Mouse (Mus musculus): ENCODE results near the gene Tradd. TPM values are rescaled to one million over a fixed set of nuclear protein-coding genes. Genes with fewer than 3 reads are reported as not detected.

Tradd gene
- polyA plus RNA-seq, 1 experiment from 2014 or later: 17.5 TPM

DNA sequence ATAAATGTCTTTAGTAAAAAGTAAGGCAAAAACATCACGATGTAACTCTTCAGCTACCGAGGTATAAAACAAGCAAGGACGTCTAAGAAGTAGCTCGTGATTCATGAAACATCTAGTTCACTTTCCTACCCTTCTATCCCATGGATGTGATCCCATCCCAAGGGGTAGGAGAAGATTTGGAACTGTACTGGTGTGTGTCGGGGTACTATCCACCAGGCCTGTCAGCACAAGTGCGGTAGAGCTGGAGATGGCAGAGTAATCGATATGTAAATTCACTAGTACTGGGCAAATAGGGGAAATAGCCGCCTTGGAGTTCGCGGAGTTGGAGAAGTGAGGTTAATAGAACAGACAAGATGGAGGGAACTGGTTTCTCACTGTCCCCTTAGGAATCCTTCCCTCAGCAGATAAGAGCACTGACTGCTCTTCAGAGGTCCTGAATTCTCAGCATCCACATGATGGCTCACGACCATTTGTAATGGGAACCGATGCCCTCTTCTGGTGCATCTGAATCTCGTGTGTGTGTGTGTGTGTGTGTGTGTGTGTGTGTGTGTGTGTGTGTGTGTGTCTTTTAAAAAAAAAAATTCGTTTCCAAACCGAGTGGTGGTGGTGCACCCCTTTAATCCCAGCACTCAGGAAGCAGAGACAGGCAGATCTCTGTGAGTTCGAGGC lies 1.0 kb downstream of the Tradd start:
- WGBS: 40% methylated on average over 16 of the region's 16 CpGs
- peak overlapping the region; percentile 76 for H3K4me2 ChIP-seq (replicated peaks)

DNA sequence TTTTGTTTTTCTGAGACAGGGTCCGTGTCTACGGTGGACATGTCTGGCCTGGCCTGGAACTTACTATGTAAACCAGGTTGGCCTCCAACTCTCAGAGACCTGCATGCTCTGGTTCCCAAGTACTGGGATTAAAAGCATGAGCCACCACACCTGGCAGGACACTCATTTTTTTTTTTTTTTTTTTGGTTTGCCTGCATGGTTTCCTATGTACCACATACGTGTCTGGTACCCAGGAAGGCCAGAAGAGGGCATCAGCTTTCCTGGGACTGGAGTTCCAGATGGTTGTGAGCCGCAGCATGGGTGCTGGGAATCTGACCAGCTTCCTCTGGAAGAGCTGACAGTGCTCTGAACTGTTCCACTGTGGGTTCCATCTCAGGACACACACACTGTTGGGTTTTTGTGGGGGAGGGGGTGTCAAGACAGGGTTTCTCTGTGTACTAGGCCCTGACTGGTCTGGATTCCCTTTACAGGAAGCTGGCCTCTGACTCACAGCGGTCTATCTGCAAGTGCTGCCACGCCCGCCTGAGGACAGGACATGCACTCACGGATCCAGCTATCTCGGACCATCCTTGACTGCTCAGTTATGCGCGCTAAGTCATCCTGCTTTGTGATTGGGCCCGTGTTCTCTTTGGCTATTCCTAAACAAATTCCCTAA lies 3.0 kb downstream of the Tradd start:
- H3K4me1 ChIP-seq: peaks cover 13% of the 10 kb centered on the region; the same call in 1 of the 2 replicates
- H3K36me3 ChIP-seq: no peaks in the 10 kb centered on the region
- H3K27me3 ChIP-seq: peaks cover 93% of the 10 kb centered on the region
- no peak overlapping the region for H3K4me3 ChIP-seq
- 87% methylated on average over 12 of the region's 12 CpGs for WGBS
- no peak overlapping the region for H3K27ac ChIP-seq
- no peaks in the 10 kb centered on the region; the same call in 1 of the 2 replicates for H3K9me3 ChIP-seq (replicated peaks)
- no peak for ATAC-seq (ENCODE audit: low FRiP score)
- no peak overlapping the region for H3K4me2 ChIP-seq (replicated peaks)
- H3K9ac ChIP-seq: no peak overlapping the region

More for the DNA sequence above, 1.0 kb downstream of the Tradd start:
- peaks cover 96% of the 10 kb centered on the region for H3K27me3 ChIP-seq
- peaks cover 19% of the 10 kb centered on the region for H3K4me1 ChIP-seq
- peak overlapping the region; percentile 57 for H3K4me3 ChIP-seq
- H3K36me3 ChIP-seq: no peaks in the 10 kb centered on the region
- no peak for ATAC-seq (ENCODE audit: low FRiP score)
- no peak overlapping the region for H3K27ac ChIP-seq
- no peaks in the 10 kb centered on the region; the same call in 1 of the 2 replicates for H3K9me3 ChIP-seq (replicated peaks)
- no peak overlapping the region for H3K9ac ChIP-seq

DNA sequence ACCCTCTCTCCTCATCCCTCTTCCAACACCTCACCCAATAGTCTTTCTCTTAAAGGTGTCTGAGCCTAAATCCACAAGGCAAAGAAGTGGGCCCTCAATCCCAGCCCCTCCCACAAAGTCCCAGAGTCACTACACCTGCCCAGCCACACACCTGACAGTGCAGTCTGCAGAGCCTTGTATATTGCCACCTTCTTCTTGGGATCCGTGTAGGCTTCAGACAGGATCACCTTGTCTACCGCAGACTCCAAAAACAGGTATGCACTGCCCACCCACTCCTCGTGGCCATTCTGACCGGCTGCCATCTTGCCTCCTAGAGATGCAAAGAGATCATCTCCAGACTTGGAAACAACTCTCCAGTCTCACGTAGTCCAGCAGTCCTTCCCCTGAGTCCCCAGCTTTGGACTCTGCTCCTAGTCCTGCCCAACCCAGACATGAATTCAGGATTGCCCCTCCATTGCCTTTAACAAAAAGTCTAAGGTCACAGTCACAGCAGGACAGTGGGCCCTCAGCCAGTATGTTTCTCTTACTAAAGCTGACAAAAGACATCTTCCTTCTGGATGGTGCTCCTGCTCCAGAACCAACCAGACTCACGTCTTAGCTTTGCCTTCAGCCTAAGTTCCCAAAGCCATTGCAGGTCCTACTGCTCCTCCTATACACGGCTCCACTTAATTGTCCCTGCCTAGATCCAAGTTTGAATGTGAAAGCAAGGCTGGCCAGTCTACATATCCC lies 3.9 kb downstream of the Tradd start:
- no peak for ATAC-seq (ENCODE audit: low FRiP score)
- Histone ChIP-seq H3K27ac (no peak overlapping the region), H3K4me2 (replicated peaks) (no peak overlapping the region), H3K4me1 (peaks cover 13% of the 10 kb centered on the region; the same call in 1 of the 2 replicates), H3K9me3 (replicated peaks) (no peaks in the 10 kb centered on the region), H3K27me3 (peaks cover 93% of the 10 kb centered on the region), H3K9ac (no peak overlapping the region), H3K4me3 (no peak overlapping the region), H3K36me3 (no peaks in the 10 kb centered on the region)
- WGBS: 61% methylated on average over 7 of the region's 7 CpGs

DNA sequence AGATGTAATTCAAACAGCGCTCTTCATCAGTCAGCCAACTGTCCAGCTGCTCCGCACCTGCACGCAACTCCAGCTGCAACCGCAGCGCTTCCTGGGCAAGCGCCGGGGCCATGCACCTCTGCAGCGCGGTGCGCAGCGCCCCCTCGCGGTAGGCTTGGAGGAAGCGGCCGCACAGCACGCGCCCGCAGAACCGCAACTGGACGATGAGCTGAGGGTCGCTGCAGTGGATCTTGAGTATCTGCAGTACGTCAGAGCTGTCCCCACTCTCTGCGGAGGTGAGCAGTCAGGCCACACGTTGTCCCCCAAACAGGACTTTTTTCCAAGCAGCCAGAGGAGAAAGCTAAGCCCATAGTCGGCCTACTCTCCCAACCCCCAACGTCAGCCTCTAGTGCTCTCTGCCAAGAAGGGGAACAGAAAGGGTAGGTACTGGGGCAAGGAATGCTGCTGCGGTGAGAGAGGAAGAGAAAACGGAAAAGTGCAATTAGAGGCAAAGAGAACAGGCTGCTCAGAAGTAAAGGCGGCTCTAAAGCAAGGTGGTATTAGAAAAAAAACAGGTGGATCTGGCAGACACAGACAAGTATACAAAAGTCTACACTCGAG lies 4.6 kb downstream of the Tradd start:
- no peak overlapping the region for H3K27ac ChIP-seq
- peak overlapping the region; percentile 31 for H3K4me3 ChIP-seq
- H3K36me3 ChIP-seq: no peaks in the 10 kb centered on the region
- H3K4me2 ChIP-seq (replicated peaks): peak overlapping the region; percentile 60
- 3% methylated on average over 30 of the region's 30 CpGs for WGBS
- peak overlapping the region; percentile 28; the same call in 1 of the 2 replicates for H3K9ac ChIP-seq
- peaks cover 93% of the 10 kb centered on the region for H3K27me3 ChIP-seq
- ATAC-seq (ENCODE audit: low FRiP score): peak; percentile 58
- H3K4me1 ChIP-seq: peaks cover 19% of the 10 kb centered on the region
- no peaks in the 10 kb centered on the region for H3K9me3 ChIP-seq (replicated peaks)

DNA sequence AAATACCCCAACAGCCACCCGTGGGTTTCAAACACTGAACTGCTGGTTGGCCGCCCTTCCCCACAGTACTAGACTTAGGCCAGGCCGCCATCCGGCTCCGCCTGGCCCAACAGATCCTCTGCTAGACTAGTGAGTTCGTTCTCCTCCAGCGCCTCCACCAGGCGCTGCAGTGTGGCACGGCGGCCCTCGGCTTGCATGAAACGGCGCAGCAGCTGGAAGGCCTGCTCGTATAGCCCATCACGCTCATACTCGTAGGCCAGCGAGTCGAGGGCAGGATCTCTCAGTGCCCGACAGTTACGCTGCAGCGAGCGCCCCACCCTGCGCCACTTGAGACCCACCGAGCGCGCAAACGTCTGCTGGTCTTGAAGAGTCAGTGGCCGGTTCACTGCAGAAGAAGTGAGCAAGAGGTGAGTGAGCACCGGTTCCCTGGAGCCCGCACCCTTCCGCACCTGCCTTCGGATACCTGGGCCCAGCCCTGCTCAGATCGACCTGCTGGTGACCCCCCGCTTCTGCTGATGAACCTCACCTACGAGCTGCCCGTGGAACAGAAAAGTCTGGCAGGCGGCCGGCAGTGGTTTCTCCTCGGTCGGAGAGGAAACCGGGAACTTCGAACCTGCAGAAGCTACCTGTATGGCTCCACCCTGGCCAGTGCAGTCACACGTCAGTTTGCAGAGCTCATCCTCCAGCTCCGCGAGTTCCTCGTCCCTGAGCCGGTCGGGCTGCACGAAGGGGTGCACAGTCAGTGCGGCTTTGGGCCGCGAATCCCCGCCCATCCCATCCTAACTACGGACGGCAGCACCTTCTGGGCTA lies 5.3 kb downstream of the Tradd start:
- H3K4me3 ChIP-seq: peak overlapping the region; percentile 31
- peaks cover 19% of the 10 kb centered on the region for H3K4me1 ChIP-seq
- no peaks in the 10 kb centered on the region for H3K9me3 ChIP-seq (replicated peaks)
- ATAC-seq (ENCODE audit: low FRiP score): peak; percentile 51
- 3% methylated on average over 55 of the region's 55 CpGs for WGBS
- H3K27ac ChIP-seq: no peak overlapping the region
- H3K27me3 ChIP-seq: peaks cover 89% of the 10 kb centered on the region
- peak overlapping the region; percentile 60 for H3K4me2 ChIP-seq (replicated peaks)
- peak overlapping the region; percentile 28; the same call in 1 of the 2 replicates for H3K9ac ChIP-seq
- H3K36me3 ChIP-seq: no peaks in the 10 kb centered on the region

DNA sequence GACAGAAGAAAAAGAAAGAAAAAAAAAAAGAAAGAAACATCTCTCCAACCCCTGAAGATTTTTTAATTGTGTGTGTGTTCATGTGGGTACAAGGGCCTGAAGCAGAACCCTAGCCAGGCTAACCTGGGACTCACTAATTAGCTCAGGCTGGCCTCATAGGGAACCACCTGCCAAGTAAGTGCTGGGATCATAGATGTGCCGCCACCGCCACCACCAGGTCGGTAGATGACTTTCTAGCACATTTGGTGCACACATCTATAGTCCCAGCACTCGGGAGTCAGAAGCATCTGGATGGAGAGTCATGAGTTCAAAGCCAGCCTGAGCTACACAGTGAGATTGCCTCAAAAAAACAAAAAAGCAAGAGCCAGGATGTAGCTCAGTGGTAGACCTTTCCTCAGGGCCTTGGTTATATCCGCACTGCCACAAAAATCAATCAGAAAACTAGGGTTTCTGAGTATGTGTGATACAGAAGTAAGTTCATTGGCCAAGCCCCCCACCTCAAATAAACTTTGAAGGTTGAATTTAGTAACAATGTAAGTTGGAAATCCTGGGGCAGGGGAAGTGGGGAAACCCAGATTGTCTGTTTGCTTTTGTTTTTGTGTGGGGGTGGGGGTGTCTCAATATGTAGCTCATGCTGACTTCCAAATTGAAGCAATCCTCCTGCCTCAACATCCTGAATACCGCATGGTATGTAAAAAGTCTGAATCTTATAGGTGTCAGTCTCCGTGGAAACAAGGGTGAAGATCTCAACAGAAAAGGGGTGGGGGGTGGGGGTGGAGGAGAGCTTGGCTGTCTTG lies 6.9 kb downstream of the Tradd start:
- ATAC-seq (ENCODE audit: low FRiP score): no peak
- Histone ChIP-seq H3K9ac (no peak overlapping the region), H3K27ac (no peak overlapping the region), H3K4me1 (peaks cover 25% of the 10 kb centered on the region), H3K4me3 (no peak overlapping the region), H3K9me3 (replicated peaks) (no peaks in the 10 kb centered on the region), H3K36me3 (no peaks in the 10 kb centered on the region), H3K27me3 (peaks cover 74% of the 10 kb centered on the region), H3K4me2 (replicated peaks) (no peak overlapping the region)
- WGBS: 69% methylated on average over 7 of the region's 7 CpGs

DNA sequence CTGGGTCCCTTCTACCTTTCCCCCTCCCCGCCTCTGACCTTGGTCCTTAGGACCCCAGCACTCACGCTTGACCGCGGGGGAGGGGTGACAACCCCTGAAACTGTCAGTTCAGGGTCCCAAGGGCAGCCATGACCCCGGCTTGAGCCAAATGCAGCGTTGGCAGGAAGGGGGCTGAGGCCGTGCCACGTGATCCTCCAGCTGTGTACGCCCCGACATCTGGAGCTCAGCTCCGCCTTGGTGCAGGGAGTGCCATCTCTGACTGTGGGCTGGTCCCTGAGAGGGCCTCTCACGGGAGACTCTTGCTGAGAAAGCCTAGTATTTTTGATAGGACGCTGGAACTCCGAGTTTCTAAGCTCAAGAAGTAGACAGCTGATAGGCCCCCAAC lies 9.5 kb downstream of the Tradd start, which contains the start of gene B3gnt9:
Gene B3gnt9 (minus strand): TSS at position 188 of the 385 bp plus-strand sequence.
- Histone ChIP-seq H3K36me3 (peaks cover 24% of the 10 kb centered on the region), H3K9ac (peak within 1 kb of the TSS; percentile 69), H3K9me3 (replicated peaks) (no peaks in the 10 kb centered on the region), H3K27ac (no peak within 1 kb of the TSS), H3K4me1 (peaks cover 25% of the 10 kb centered on the region), H3K4me3 (peak within 1 kb of the TSS; percentile 55), H3K4me2 (replicated peaks) (peak within 1 kb of the TSS; percentile 96), H3K27me3 (peaks cover 51% of the 10 kb centered on the region)
- under 1% methylated on average over 14 of the region's 14 CpGs for WGBS
- ATAC-seq (ENCODE audit: low FRiP score): peak; percentile 16; the same call in 1 of the 2 replicates

DNA sequence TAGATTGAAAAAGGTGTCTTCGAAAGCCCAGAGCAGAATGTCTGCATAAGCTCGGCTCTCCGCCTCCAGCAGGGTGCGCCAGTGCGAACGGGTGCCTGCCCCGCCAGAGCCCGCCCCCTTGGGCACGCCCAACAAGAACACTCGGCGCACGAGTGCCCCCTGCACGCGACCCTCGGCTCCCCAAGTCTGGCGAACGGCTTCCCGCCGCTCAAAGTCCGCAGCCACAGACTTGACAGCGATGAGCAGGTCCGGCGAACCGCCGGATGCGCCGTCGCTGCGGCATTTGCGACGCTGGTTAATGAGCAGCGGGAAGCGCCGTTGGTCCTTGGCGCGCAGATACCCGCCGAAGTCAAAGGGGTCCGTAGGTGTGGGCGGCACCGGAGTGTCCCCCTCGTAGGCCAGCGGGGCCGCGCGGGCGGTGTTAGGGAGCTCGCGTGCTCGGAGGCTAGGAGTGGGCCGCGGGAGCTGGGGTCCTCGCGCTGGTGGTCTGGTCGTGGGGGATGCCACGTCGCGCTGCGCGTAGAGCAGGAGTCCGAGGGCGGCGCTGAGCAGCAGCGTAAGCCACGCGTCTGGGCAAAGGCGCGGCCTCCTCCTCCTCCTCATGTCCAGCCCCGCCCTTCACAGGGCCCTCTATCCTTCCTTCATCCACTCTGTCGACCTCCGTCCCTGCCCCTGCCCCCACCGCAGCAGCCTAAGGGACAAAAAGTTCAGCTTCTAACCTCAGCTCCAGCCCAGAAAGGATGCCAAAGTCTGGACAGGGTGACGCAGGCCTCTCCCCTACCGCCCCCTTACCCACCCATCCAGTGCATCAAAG lies 10.1 kb downstream of the Tradd start:
- Histone ChIP-seq H3K27ac (no peak overlapping the region), H3K36me3 (peaks cover 30% of the 10 kb centered on the region), H3K9ac (peak overlapping the region; percentile 69), H3K4me1 (peaks cover 23% of the 10 kb centered on the region), H3K27me3 (peaks cover 45% of the 10 kb centered on the region), H3K4me2 (replicated peaks) (peak overlapping the region; percentile 96), H3K4me3 (peak overlapping the region; percentile 55), H3K9me3 (replicated peaks) (no peaks in the 10 kb centered on the region)
- WGBS: under 1% methylated on average over 73 of the region's 74 CpGs
- ATAC-seq (ENCODE audit: low FRiP score): peak; percentile 81

DNA sequence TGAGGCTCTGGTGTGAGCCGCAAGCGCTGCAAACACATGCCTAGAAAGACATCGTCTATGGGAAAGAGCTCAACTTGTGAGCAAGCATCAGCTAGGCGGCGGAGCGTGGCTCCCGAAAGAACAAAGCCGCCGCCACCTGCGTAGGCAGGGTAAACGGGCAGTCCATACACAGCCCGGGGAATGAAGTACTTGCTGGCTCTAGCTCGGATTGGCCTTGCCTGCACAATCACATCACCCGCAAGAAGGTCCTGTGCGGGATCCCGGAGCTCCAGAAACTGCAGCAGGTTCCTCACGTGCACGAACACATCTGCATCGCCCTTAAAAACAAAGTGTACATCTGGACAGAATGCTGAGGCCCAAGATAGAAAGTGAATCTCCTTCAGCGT lies 10.7 kb downstream of the Tradd start:
- H3K4me3 ChIP-seq: peak overlapping the region; percentile 55
- peaks cover 17% of the 10 kb centered on the region for H3K4me1 ChIP-seq
- H3K27ac ChIP-seq: no peak overlapping the region
- WGBS: 26% methylated on average over 20 of the region's 20 CpGs
- peak; percentile 53 for ATAC-seq (ENCODE audit: low FRiP score)
- H3K36me3 ChIP-seq: peaks cover 36% of the 10 kb centered on the region
- peak overlapping the region; percentile 96 for H3K4me2 ChIP-seq (replicated peaks)
- peak overlapping the region; percentile 69 for H3K9ac ChIP-seq
- H3K27me3 ChIP-seq: peaks cover 39% of the 10 kb centered on the region
- H3K9me3 ChIP-seq (replicated peaks): no peaks in the 10 kb centered on the region

DNA sequence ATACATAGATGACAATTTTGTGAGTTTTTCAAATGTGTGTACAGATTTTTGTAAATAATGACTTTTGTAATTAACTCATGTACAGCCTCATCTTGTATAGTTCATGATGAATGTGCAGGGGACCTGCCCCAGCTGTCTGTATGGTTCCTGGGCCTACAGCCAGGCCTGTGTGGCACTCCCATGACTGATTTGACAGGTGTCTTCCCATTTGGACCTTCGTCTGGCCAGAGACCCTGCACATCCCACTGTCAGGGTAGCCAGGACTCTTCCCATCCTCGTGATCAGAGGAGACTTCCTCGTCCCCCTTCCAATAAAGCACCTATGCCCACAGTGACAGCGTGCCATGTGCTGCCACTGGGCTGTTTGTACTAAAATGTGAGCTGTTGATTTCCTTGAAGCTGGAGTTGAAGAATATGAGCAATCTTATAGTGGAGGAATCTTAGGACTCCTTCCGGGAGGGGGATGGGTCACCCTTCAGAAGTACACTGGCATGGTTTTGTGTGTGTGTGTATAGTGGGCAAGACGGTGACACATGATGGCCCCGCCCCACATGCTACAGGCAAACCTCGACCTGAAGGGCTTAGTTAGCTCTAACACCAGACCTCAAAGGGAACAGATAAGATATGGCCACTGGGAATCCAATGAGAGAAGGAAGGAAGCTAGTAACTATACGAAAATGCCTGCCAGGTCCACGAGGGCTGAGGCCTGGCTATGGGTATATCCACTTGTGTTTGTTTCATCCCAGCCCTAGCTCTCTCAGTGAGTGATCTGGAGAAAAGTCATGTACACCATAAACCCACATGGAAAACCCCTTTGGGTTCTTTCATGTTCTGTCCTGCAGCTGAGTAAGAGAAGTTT lies 11.5 kb downstream of the Tradd start:
- Histone ChIP-seq H3K9ac (no peak overlapping the region), H3K36me3 (peaks cover 45% of the 10 kb centered on the region)
- 89% methylated on average over 10 of the region's 10 CpGs for WGBS

More for the DNA sequence above, 11.5 kb downstream of the Tradd start:
- peaks cover 31% of the 10 kb centered on the region for H3K27me3 ChIP-seq
- ATAC-seq (ENCODE audit: low FRiP score): no peak
- no peak overlapping the region for H3K4me2 ChIP-seq (replicated peaks)
- H3K4me3 ChIP-seq: no peak overlapping the region
- no peak overlapping the region for H3K27ac ChIP-seq
- H3K4me1 ChIP-seq: peaks cover 16% of the 10 kb centered on the region
- no peaks in the 10 kb centered on the region for H3K9me3 ChIP-seq (replicated peaks)
